Mouse (Mus musculus): ENCODE measurements around the gene Gpr146. TPM values are rescaled to one million over a fixed set of nuclear protein-coding genes. Genes with fewer than 3 reads are reported as not detected.
A peak's percentile ranks its signal among the peaks of the same experiment; 100 is the strongest.

Gpr146 gene
- polyA plus RNA-seq, 1 experiment from 2014 or later: 3.1 TPM

GRCm38 (mm10) chr5:139382760-139383159 is 5.3 kb downstream of the Gpr146 start:
- no peak for ATAC-seq (ENCODE audit: low FRiP score, low TSS enrichment)
- Histone ChIP-seq H3K9ac (ENCODE audit: low read depth, low read length) (peak overlapping the region; percentile 45; the same call in 1 of the 2 replicates), H3K4me3 (ENCODE audit: low read length) (no peak overlapping the region), H3K4me2 (replicated peaks; ENCODE audit: low read depth, low read length) (peak overlapping the region; percentile 1; the same call in 1 of the 2 replicates), H3K4me1 (ENCODE audit: control insufficient read depth, insufficient read depth, low read length) (peaks cover 74% of the 10 kb centered on the region), H3K27me3 (ENCODE audit: control insufficient read depth, insufficient read depth, low read length) (no peaks in the 10 kb centered on the region), H3K9me3 (ENCODE audit: control insufficient read depth, low read length) (no peaks in the 10 kb centered on the region), H3K27ac (ENCODE audit: low read depth, low read length) (peak overlapping the region; percentile 66), H3K36me3 (ENCODE audit: control insufficient read depth, insufficient read depth, low read length) (no peaks in the 10 kb centered on the region)
- 62% methylated on average over 8 of the region's 8 CpGs for WGBS

GRCm38 (mm10) chr5:139383234-139383633 is 5.7 kb downstream of the Gpr146 start:
- Histone ChIP-seq H3K36me3 (ENCODE audit: control insufficient read depth, insufficient read depth, low read length) (no peaks in the 10 kb centered on the region), H3K27ac (ENCODE audit: low read depth, low read length) (peak overlapping the region; percentile 66; the same call in 1 of the 2 replicates), H3K9ac (ENCODE audit: low read depth, low read length) (no peak overlapping the region), H3K4me3 (ENCODE audit: low read length) (no peak overlapping the region), H3K9me3 (ENCODE audit: control insufficient read depth, low read length) (no peaks in the 10 kb centered on the region), H3K4me1 (ENCODE audit: control insufficient read depth, insufficient read depth, low read length) (peaks cover 74% of the 10 kb centered on the region), H3K27me3 (ENCODE audit: control insufficient read depth, insufficient read depth, low read length) (no peaks in the 10 kb centered on the region), H3K4me2 (replicated peaks; ENCODE audit: low read depth, low read length) (no peak overlapping the region)
- no peak for ATAC-seq (ENCODE audit: low FRiP score, low TSS enrichment)
- 86% methylated on average over 9 of the region's 9 CpGs for WGBS

- peaks cover 76% of the 10 kb centered on the region for H3K4me1 ChIP-seq (ENCODE audit: control insufficient read depth, insufficient read depth, low read length)
- H3K4me3 ChIP-seq (ENCODE audit: low read length): no peak overlapping the region
- no peaks in the 10 kb centered on the region for H3K36me3 ChIP-seq (ENCODE audit: control insufficient read depth, insufficient read depth, low read length)
- 30% methylated on average over 10 of the region's 10 CpGs for WGBS
- peak; percentile 43 for ATAC-seq (ENCODE audit: low FRiP score, low TSS enrichment)
- no peak overlapping the region for H3K9ac ChIP-seq (ENCODE audit: low read depth, low read length)
- no peaks in the 10 kb centered on the region for H3K27me3 ChIP-seq (ENCODE audit: control insufficient read depth, insufficient read depth, low read length)
- H3K9me3 ChIP-seq (ENCODE audit: control insufficient read depth, low read length): no peaks in the 10 kb centered on the region
- no peak overlapping the region for H3K4me2 ChIP-seq (replicated peaks; ENCODE audit: low read depth, low read length)
- H3K27ac ChIP-seq (ENCODE audit: low read depth, low read length): peak overlapping the region; percentile 20; the same call in 1 of the 2 replicates
These were observed 7.0 kb downstream of the Gpr146 start for GRCm38 (mm10) chr5:139384531-139384930.

- H3K27ac ChIP-seq (ENCODE audit: low read depth, low read length): no peak overlapping the region
These were observed 8.6 kb downstream of the Gpr146 start for GRCm38 (mm10) chr5:139386047-139386446.

GRCm38 (mm10) chr5:139387329-139388194 is 10.1 kb downstream of the Gpr146 start:
- H3K9ac ChIP-seq (ENCODE audit: low read depth, low read length): no peak overlapping the region; the same call in 1 of the 2 replicates
- no peak overlapping the region for H3K4me2 ChIP-seq (replicated peaks; ENCODE audit: low read depth, low read length)
- no peaks in the 10 kb centered on the region for H3K9me3 ChIP-seq (ENCODE audit: control insufficient read depth, low read length)
- no peak for ATAC-seq (ENCODE audit: low FRiP score, low TSS enrichment)
- H3K4me1 ChIP-seq (ENCODE audit: control insufficient read depth, insufficient read depth, low read length): peaks cover 54% of the 10 kb centered on the region
- H3K36me3 ChIP-seq (ENCODE audit: control insufficient read depth, insufficient read depth, low read length): 0 out of 2 replicates have a peak, but pooled peaks cover 2% of the 10 kb centered on the region
- no peak overlapping the region for H3K4me3 ChIP-seq (ENCODE audit: low read length)
- no peaks in the 10 kb centered on the region for H3K27me3 ChIP-seq (ENCODE audit: control insufficient read depth, insufficient read depth, low read length)
- 62% methylated on average over 10 of the region's 10 CpGs for WGBS
- H3K27ac ChIP-seq (ENCODE audit: low read depth, low read length): peak overlapping the region; percentile 63

More at GRCm38 (mm10) chr5:139386047-139386446, 8.6 kb downstream of the Gpr146 start:
- no peaks in the 10 kb centered on the region for H3K27me3 ChIP-seq (ENCODE audit: control insufficient read depth, insufficient read depth, low read length)
- WGBS: 93% methylated on average over 5 of the region's 5 CpGs
- H3K4me2 ChIP-seq (replicated peaks; ENCODE audit: low read depth, low read length): no peak overlapping the region
- no peaks in the 10 kb centered on the region for H3K36me3 ChIP-seq (ENCODE audit: control insufficient read depth, insufficient read depth, low read length)
- H3K4me3 ChIP-seq (ENCODE audit: low read length): no peak overlapping the region
- H3K9ac ChIP-seq (ENCODE audit: low read depth, low read length): no peak overlapping the region
- no peaks in the 10 kb centered on the region for H3K9me3 ChIP-seq (ENCODE audit: control insufficient read depth, low read length)
- H3K4me1 ChIP-seq (ENCODE audit: control insufficient read depth, insufficient read depth, low read length): peaks cover 67% of the 10 kb centered on the region
- no peak for ATAC-seq (ENCODE audit: low FRiP score, low TSS enrichment)

GRCm38 (mm10) chr5:139388195-139388570 is 10.7 kb downstream of the Gpr146 start:
- H3K4me1 ChIP-seq (ENCODE audit: control insufficient read depth, insufficient read depth, low read length): peaks cover 50% of the 10 kb centered on the region
- H3K9ac ChIP-seq (ENCODE audit: low read depth, low read length): no peak overlapping the region
- H3K27ac ChIP-seq (ENCODE audit: low read depth, low read length): peak overlapping the region; percentile 63; the same call in 1 of the 2 replicates
- 0 out of 2 replicates have a peak, but pooled peaks cover 6% of the 10 kb centered on the region for H3K36me3 ChIP-seq (ENCODE audit: control insufficient read depth, insufficient read depth, low read length)
- no peaks in the 10 kb centered on the region for H3K9me3 ChIP-seq (ENCODE audit: control insufficient read depth, low read length)
- no peak for ATAC-seq (ENCODE audit: low FRiP score, low TSS enrichment)
- H3K4me3 ChIP-seq (ENCODE audit: low read length): no peak overlapping the region
- no peaks in the 10 kb centered on the region for H3K27me3 ChIP-seq (ENCODE audit: control insufficient read depth, insufficient read depth, low read length)
- WGBS: 42% methylated on average over 4 of the region's 4 CpGs
- no peak overlapping the region for H3K4me2 ChIP-seq (replicated peaks; ENCODE audit: low read depth, low read length)

GRCm38 (mm10) chr5:139388694-139389675 is 11.5 kb downstream of the Gpr146 start:
- ATAC-seq (ENCODE audit: low FRiP score, low TSS enrichment): no peak
- 60% methylated on average over 17 of the region's 17 CpGs for WGBS
- Histone ChIP-seq H3K27ac (ENCODE audit: low read depth, low read length) (peak overlapping the region; percentile 63; the same call in 1 of the 2 replicates), H3K4me1 (ENCODE audit: control insufficient read depth, insufficient read depth, low read length) (peaks cover 46% of the 10 kb centered on the region), H3K36me3 (ENCODE audit: control insufficient read depth, insufficient read depth, low read length) (0 out of 2 replicates have a peak, but pooled peaks cover 6% of the 10 kb centered on the region), H3K9ac (ENCODE audit: low read depth, low read length) (no peak overlapping the region; the same call in 1 of the 2 replicates), H3K4me2 (replicated peaks; ENCODE audit: low read depth, low read length) (no peak overlapping the region), H3K27me3 (ENCODE audit: control insufficient read depth, insufficient read depth, low read length) (no peaks in the 10 kb centered on the region), H3K4me3 (ENCODE audit: low read length) (no peak overlapping the region), H3K9me3 (ENCODE audit: control insufficient read depth, low read length) (no peaks in the 10 kb centered on the region)

GRCm38 (mm10) chr5:139389676-139390061 is 12.2 kb downstream of the Gpr146 start:
- WGBS: 17% methylated on average over 6 of the region's 6 CpGs
- H3K9ac ChIP-seq (ENCODE audit: low read depth, low read length): no peak overlapping the region
- peaks cover 40% of the 10 kb centered on the region for H3K4me1 ChIP-seq (ENCODE audit: control insufficient read depth, insufficient read depth, low read length)

More at GRCm38 (mm10) chr5:139389676-139390061, 12.2 kb downstream of the Gpr146 start:
- Histone ChIP-seq H3K4me2 (replicated peaks; ENCODE audit: low read depth, low read length) (no peak overlapping the region), H3K36me3 (ENCODE audit: control insufficient read depth, insufficient read depth, low read length) (0 out of 2 replicates have a peak, but pooled peaks cover 6% of the 10 kb centered on the region), H3K9me3 (ENCODE audit: control insufficient read depth, low read length) (no peaks in the 10 kb centered on the region), H3K4me3 (ENCODE audit: low read length) (no peak overlapping the region), H3K27ac (ENCODE audit: low read depth, low read length) (peak overlapping the region; percentile 63; the same call in 1 of the 2 replicates), H3K27me3 (ENCODE audit: control insufficient read depth, insufficient read depth, low read length) (no peaks in the 10 kb centered on the region)
- peak; percentile 64 for ATAC-seq (ENCODE audit: low FRiP score, low TSS enrichment)

Measured in kidney, embryonic 14.5 days (tissue).